Mouse (Mus musculus) myocyte (in vitro differentiated cells): ENCODE data around the gene Shoc2. TPM values are rescaled to one million over a fixed set of nuclear protein-coding genes. Genes with fewer than 3 reads are reported as not detected.
A peak's percentile ranks its signal among the peaks of the same experiment; 100 is the strongest.
"Not testable (repeated sequence)": the region's sequence is repeated elsewhere in the genome, so short reads cannot be mapped to it uniquely, and the experiment has no call there.

Source experiments
- H3K27me3 ChIP-seq: one replicate; pipeline ENCODE4 v1.6.1; 2011; ENCODE audit not compliant: control insufficient read depth, insufficient read depth, insufficient read length
- H3K36me3 ChIP-seq: one replicate; pipeline ENCODE4 v1.6.1; 2011; ENCODE audit not compliant: control insufficient read depth, insufficient read depth
- H3K4me2 ChIP-seq: one replicate; pipeline ENCODE4 v1.6.1; 2011; ENCODE audit warnings: low read depth, control low read depth
- H3K4me3 ChIP-seq: one replicate; pipeline ENCODE4 v1.5.1; 2011; ENCODE audit warnings: mild to moderate bottlenecking, control low read depth, moderate library complexity
- H3K79me2 ChIP-seq: one replicate; pipeline ENCODE4 v1.6.1; 2011; ENCODE audit not compliant: control insufficient read depth, insufficient read depth
- H3ac ChIP-seq: one replicate; pipeline ENCODE4 v1.6.1; 2011; ENCODE audit not compliant: control insufficient read depth, insufficient read length
- CEBPB ChIP-seq: IDR thresholded peaks from 2 replicates; pipeline ENCODE4 v1.6.1; 2011; ENCODE audit warnings: mild to moderate bottlenecking, moderate library complexity; ENCODE audit not compliant: poor library complexity, insufficient read depth, severe bottlenecking
- E2F4 ChIP-seq: IDR thresholded peaks from one replicate; pipeline ENCODE4 v1.6.1; 2011; ENCODE audit warnings: mild to moderate bottlenecking, control low read depth, moderate library complexity; ENCODE audit not compliant: insufficient read depth
- MAX ChIP-seq: IDR thresholded peaks from one replicate; pipeline ENCODE4 v1.6.1; 2011; ENCODE audit warnings: low read depth, mild to moderate bottlenecking, control low read depth
- MYOD1 ChIP-seq, 3 experiments: IDR thresholded peaks; one replicate each; pipeline ENCODE4 v1.6.1; 2011; ENCODE audit warnings: control low read depth in 2 of 3, low read depth in 2 of 3, mild to moderate bottlenecking in 2 of 3, moderate library complexity in 1 of 3; ENCODE audit not compliant: insufficient read length in 2 of 3, control insufficient read depth in 1 of 3
- MYOG ChIP-seq, 3 experiments: IDR thresholded peaks; one replicate each; pipeline ENCODE4 v1.6.1; 2011; ENCODE audit warnings: control low read depth in 2 of 3, low read depth in 2 of 3, mild to moderate bottlenecking in 2 of 3; ENCODE audit not compliant: insufficient read length in 2 of 3, control insufficient read depth in 1 of 3, insufficient read depth in 1 of 3
- POLR2A ChIP-seq: IDR thresholded peaks from one replicate; pipeline ENCODE4 v1.6.1; 2011; ENCODE audit warnings: low read depth, mild to moderate bottlenecking, control low read depth, moderate library complexity; ENCODE audit not compliant: insufficient read length
- POLR2AphosphoS2 ChIP-seq: IDR thresholded peaks from one replicate; pipeline ENCODE4 v1.6.1; 2011; ENCODE audit warnings: low read depth, control low read depth; ENCODE audit not compliant: insufficient read length
- REST ChIP-seq: IDR thresholded peaks from one replicate; pipeline ENCODE4 v1.6.1; 2011; ENCODE audit warnings: mild to moderate bottlenecking, control low read depth, moderate library complexity; ENCODE audit not compliant: insufficient read depth, insufficient read length
- SRF ChIP-seq: IDR thresholded peaks from one replicate; pipeline ENCODE4 v1.6.1; 2011; ENCODE audit warnings: low read depth; ENCODE audit not compliant: control insufficient read depth, insufficient read length
- TCF12 ChIP-seq: IDR thresholded peaks from one replicate; pipeline ENCODE4 v1.6.1; 2011; ENCODE audit warnings: mild to moderate bottlenecking, control low read depth; ENCODE audit not compliant: poor library complexity, insufficient read depth, severe bottlenecking
- TCF3 ChIP-seq: IDR thresholded peaks from one replicate; pipeline ENCODE4 v1.6.1; 2011; ENCODE audit warnings: low read depth, control low read depth; ENCODE audit not compliant: insufficient read length
- USF1 ChIP-seq: IDR thresholded peaks from one replicate; pipeline ENCODE4 v1.6.1; 2011; ENCODE audit warnings: low read depth, mild to moderate bottlenecking, control low read depth, moderate library complexity
- polyA plus RNA-seq: library from polyadenylated mRNA; unstranded; fragments of >200 nt; fragmentation: generic; extraction: Trizol; gene quantifications from one replicate; pipeline ENCODE4 v1.2.1, GENCODE M21; 2012; ENCODE audit warnings: missing spikeins

Gene Shoc2
- polyA plus RNA-seq, 1 experiment: 11.4 TPM

- Histone ChIP-seq H3K36me3 (no peaks in the 10 kb centered on the region), H3K79me2 (peaks cover 3% of the 10 kb centered on the region), H3K4me3 (peak overlapping the region; percentile 41), H3ac (peak overlapping the region; percentile 66), H3K4me2 (peak overlapping the region; percentile 88), H3K27me3 (no peaks in the 10 kb centered on the region)
- TF ChIP-seq POLR2AphosphoS2 (no peak), MYOD1 (IDR thresholded peaks at IDR 0.05; ENCODE audit: control insufficient read depth in 1 of 3, insufficient read length in 2 of 3, low read depth in 2 of 3) (peak in 2 of 3 experiments; percentile 15 to 28), MYOG (IDR thresholded peaks at IDR 0.05; ENCODE audit: control insufficient read depth in 1 of 3, insufficient read depth in 1 of 3, insufficient read length in 2 of 3, low read depth in 2 of 3) (peak in 1 of 3 experiments; percentile 37), POLR2A (no peak), E2F4 (no peak), SRF (no peak)
These were observed 40.4 kb upstream of the Shoc2 start for GRCm38 (mm10) chr19:53903507-53904321.

DNA sequence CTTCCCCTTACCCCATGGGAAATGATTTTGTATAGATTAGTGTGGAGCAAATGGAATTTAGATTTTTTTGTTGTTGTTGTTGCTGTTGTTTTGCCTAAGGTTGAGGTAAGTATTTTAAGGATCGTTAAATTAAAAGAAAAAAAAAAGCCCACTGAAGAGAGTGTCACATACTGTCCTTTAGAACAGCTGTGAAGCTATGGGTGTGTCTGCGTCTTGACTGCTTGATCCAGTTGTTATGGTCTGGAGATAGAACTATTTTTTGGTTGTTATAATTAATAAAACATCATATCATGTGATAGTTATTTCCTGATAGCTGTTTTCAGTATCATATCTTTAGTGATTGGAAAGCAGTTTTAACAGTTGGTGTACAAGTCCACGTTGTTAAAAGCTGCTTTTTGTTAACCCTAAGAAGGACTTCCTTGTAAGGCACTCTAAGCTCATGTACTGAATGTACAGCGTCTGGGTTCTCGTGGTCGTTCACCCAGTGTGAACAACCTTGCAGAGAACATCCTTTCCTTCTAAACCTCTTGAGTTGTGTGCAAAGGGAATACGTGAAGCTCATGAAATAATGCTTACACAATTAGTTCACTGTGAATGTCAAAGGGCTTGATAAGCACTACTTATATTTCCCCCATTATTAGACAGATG, 39.1 kb upstream of the Shoc2 start:
- TF ChIP-seq POLR2A: no peak
- TF ChIP-seq REST: no peak
- TF ChIP-seq POLR2AphosphoS2: no peak
- no peak for TF ChIP-seq TCF3
- no peak for TF ChIP-seq TCF12
- TF ChIP-seq MAX: no peak
- TF ChIP-seq SRF: no peak
- TF ChIP-seq MYOG (IDR thresholded peaks at IDR 0.05; ENCODE audit: control insufficient read depth in 1 of 3, insufficient read depth in 1 of 3, insufficient read length in 2 of 3, low read depth in 2 of 3): no peak
- TF ChIP-seq E2F4: no peak
- no peak for TF ChIP-seq MYOD1 (IDR thresholded peaks at IDR 0.05; ENCODE audit: control insufficient read depth in 1 of 3, insufficient read length in 2 of 3, low read depth in 2 of 3)
- no peak for TF ChIP-seq CEBPB
- TF ChIP-seq USF1: no peak
- Histone ChIP-seq H3K27me3 (no peaks in the 10 kb centered on the region), H3K4me2 (peak overlapping the region; percentile 88), H3K4me3 (peak overlapping the region; percentile 41), H3ac (no peak overlapping the region), H3K36me3 (no peaks in the 10 kb centered on the region), H3K79me2 (peaks cover 3% of the 10 kb centered on the region)

GRCm38 (mm10) chr19:53906033-53906702, 37.9 kb upstream of the Shoc2 start:
- Histone ChIP-seq H3K4me2 (peak overlapping the region; percentile 88), H3K36me3 (no peaks in the 10 kb centered on the region), H3K79me2 (peaks cover 3% of the 10 kb centered on the region), H3K27me3 (no peaks in the 10 kb centered on the region), H3K4me3 (peak overlapping the region; percentile 41), H3ac (no peak overlapping the region)
- no peak for TF ChIP-seq REST
- TF ChIP-seq POLR2AphosphoS2: no peak
- TF ChIP-seq TCF12: peak; percentile 14
- TF ChIP-seq MYOG (IDR thresholded peaks at IDR 0.05; ENCODE audit: control insufficient read depth in 1 of 3, insufficient read depth in 1 of 3, insufficient read length in 2 of 3, low read depth in 2 of 3): peak in 1 of 3 experiments; percentile 12
- TF ChIP-seq CEBPB: no peak
- no peak for TF ChIP-seq TCF3
- TF ChIP-seq MYOD1 (IDR thresholded peaks at IDR 0.05; ENCODE audit: control insufficient read depth in 1 of 3, insufficient read length in 2 of 3, low read depth in 2 of 3): peak; percentile 21 to 45 (median 39)
- TF ChIP-seq USF1: no peak
- no peak for TF ChIP-seq MAX
- no peak for TF ChIP-seq SRF
- TF ChIP-seq POLR2A: peak; percentile 10
- TF ChIP-seq E2F4: no peak

- H3K4me3 ChIP-seq, H3ac ChIP-seq, H3K27me3 ChIP-seq, H3K79me2 ChIP-seq, H3K36me3 ChIP-seq: not testable (repeated sequence)
- TF ChIP-seq POLR2A: peak; percentile 8
- peak overlapping the region; percentile 88 for H3K4me2 ChIP-seq
These were observed 37.4 kb upstream of the Shoc2 start for GRCm38 (mm10) chr19:53906703-53907070.
